Mouse (Mus musculus): ENCODE results near the gene Bsnd.
A peak's percentile ranks its signal among the peaks of the same experiment; 100 is the strongest.

The Bsnd gene

DNA sequence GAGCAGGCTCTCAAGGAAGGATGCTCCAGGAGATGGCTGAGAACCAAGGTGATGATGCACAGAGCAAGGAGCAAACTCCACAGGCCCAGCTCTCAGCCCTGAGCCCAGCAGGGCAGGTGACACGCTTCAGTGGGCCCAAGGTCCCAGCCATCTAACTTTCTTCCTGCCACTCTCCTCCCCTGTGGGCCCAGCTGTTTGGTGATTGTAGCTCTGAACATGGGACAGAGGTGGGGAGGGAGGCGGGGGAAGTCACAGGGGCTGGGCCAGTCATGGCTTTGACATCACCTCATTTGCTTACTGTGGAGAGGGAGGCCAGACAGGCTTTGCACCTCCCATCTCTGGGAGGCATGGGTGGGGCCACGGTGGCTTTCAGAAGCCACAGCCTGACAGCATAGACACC, at the start of gene Bsnd:
Gene Bsnd, minus strand, starts transcription at position 168 of the 400 bp plus-strand sequence.
- no peak for DNase-seq (ENCODE audit: low spot score in 2 of 2)

DNA sequence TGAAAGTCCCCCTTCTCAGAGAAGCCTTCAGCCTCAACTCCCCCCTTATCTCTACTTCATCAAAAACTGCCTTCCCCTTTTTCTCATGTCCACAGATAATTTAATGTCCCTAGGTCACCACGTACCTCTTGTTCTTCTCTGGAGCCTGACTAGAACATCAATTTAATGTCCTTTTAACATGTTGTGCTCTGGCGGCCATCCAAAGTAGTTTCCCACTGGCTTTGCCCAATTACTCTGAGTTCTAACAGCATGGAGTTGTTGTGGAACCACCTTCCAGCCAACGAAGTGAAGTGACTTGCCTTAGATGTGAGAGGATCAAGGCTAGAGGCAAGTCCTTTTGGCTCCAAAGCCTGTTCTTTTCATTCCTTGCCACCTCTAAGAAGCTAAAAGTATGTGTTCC, 49.4 kb upstream of the Bsnd start:
- no peak for DNase-seq (ENCODE audit: low spot score in 2 of 2)

GRCm38 (mm10) chr4:106539756-106540155, 47.7 kb upstream of the Bsnd start:
- DNase-seq (ENCODE audit: low spot score in 2 of 2), result no peak

- no peak for DNase-seq (ENCODE audit: low spot score in 2 of 2)
Observed at GRCm38 (mm10) chr4:106534256-106534655, 42.2 kb upstream of the Bsnd start.

GRCm38 (mm10) chr4:106533421-106534080, 41.5 kb upstream of the Bsnd start:
- no peak for DNase-seq (ENCODE audit: low spot score in 2 of 2)

DNA sequence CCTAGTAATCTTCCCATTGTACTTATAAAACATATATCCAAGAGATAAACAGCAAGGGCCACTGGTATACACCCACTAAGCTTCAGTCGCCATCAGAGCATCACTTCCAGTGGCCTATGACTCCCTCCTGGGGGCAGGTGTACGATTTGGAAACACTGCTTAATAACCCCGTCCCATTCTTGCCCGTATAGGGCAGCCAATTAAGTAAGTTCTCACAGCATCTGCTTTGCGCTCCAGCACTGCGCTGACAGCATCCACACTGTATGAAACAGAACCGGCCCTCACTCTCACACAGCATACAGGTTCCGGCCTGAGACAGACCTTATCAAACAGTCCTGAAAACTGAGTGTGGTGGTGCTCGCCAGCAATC, 38.0 kb upstream of the Bsnd start:
- no peak for DNase-seq (ENCODE audit: low spot score in 2 of 2)

DNA sequence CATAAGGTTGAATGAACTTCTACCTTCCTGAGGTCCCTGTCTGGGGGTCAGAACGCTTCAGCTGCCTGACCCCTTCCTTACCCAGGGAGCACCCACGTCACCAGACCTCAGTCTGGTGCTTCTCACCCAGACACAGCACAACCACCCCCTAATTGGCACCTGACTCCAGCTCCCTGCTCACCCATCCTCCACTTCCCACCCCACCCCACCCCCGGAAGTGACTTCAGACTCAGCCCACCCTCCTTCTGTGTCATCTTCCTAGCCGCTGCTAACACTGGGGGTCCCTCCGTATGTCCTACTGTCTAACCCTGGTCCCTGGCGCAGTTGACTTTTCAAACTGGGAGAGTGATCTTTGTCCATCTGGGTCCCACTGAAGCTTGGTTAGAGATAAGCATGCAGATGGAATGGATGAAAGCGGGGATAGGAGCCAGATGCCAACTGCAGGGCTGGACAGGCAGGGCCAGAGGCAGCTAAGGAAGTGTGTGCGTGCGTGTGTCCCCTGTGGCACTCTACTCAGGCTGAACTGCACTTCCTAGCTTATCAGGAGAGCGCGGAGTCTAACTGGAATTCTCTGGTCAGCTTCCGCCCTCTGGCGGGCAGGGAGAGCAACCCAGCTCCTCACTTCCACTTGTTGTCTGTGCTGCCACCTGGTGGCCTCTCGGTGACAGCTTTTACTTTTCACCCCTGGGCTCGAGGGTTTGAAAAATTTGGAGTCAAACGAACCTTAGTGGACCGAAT, 37.5 kb upstream of the Bsnd start:
- DNase-seq (ENCODE audit: low spot score in 2 of 2), result peak; percentile 87 to 92

- DNase-seq (ENCODE audit: low spot score in 2 of 2), result peak; percentile 31 to 56
Observed at GRCm38 (mm10) chr4:106527856-106528547, 35.9 kb upstream of the Bsnd start.

- no peak for DNase-seq (ENCODE audit: low spot score in 2 of 2)
Observed at GRCm38 (mm10) chr4:106525001-106525400, 32.9 kb upstream of the Bsnd start.

DNA sequence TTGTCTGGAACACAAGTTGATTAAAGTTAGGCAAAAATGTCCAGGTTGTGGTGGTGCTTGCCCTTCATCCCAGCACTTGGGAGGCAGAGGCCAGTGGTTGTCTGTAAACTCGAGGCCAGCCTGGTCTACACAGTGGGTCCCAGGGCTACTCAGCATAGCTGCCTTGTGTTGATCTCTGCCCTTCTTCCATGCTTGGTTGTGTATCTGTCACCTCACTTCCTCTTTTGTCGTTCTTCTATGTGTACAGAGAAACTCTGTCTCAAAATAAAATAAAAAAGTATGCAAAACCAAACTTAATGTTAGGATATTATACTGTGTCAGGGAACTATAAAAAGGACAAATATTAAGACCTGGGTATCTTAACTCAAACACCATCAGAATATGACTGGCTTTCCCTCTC, 32.0 kb upstream of the Bsnd start:
- no peak for DNase-seq (ENCODE audit: low spot score in 2 of 2)

GRCm38 (mm10) chr4:106522547-106522946, 30.5 kb upstream of the Bsnd start:
- DNase-seq (ENCODE audit: low spot score in 2 of 2), result no peak

DNA sequence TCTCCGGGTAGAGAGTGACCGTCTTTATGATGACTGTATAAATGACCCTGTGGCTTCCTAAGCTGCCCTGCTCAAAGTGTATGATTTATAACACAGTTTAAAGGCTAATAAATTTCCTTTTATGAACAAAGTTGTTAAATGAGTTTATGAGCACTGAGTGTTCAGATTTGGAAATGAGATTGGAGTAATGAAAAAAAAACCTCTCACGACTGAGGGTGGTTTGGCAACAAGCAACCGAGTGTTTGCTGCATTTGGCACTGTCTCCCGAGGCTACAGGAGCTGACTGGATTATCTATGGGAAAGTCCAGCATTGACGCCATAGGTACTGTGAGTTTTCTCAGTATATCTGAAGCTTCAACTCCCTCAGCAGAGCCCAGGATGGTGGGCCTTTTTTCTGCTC, 22.5 kb upstream of the Bsnd start:
- no peak for DNase-seq (ENCODE audit: low spot score in 2 of 2)

DNA sequence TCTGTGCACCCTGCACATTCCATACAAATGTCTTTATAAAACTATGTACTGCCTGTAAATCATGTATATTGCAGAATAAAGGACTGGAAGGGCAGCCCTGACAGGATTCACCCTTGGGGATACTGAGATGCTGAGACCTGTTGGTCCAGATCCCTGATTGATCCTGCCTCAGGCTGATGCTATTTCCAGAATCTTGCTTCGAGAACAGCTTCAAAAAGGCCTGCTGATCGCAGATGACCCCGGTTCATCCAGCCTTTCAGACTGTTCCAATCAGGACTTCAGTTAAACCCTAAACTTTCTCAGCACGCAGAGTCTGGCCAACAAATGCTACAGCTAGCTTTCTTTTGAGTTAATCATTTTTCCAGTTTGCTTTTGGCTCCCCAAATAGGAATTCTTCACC, 17.8 kb upstream of the Bsnd start:
- DNase-seq (ENCODE audit: low spot score in 2 of 2), result no peak

DNA sequence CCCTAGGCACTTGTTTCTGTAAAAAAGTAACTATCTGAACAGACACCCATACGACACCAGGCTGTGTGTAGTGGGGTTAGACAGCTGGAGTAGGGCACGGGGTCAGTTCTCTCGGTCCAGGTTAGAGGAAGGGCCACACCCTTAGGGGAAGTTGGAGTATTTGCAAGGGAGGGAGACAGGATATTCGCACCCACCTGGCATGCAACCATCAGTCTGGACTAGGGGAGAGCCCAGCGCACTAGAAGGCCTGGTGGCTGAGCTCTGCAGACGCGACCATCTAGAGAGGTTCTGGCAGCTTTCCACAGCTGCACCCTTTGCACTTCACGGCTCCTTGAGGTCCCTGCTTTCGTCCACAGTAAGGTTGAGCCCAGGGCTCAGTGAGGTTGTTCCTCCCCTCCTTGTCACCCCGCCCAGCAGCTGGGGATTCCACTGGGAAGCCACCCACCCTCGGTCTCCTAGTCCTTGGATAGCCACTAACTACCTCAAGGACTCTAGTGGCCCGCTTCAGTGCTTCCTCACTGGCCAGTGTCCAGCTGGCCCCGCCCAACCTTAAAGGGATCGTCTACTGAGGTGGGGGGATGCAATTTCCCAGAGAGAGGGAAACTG, 13.5 kb upstream of the Bsnd start:
- DNase-seq (ENCODE audit: low spot score in 2 of 2), result no peak

DNA sequence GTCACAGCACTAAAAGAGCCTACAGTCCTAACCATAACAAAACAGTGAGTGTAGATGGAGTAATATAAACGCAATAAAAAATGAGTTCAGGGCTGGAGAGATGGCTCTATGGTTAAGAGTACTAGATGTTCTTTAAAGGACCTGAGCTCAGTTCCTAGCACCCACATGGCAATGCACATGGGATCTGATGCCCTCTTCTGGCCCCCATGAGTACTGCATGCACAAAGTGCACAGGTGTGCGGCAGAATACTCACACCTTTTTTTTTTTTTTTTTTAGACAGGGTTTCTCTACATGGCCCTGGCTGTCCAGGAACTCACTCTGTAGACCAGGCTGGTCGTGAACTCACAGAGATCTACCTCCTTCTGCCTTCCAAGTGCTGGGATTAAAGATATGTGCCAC, 11.5 kb upstream of the Bsnd start:
- DNase-seq (ENCODE audit: low spot score in 2 of 2), result no peak

DNA sequence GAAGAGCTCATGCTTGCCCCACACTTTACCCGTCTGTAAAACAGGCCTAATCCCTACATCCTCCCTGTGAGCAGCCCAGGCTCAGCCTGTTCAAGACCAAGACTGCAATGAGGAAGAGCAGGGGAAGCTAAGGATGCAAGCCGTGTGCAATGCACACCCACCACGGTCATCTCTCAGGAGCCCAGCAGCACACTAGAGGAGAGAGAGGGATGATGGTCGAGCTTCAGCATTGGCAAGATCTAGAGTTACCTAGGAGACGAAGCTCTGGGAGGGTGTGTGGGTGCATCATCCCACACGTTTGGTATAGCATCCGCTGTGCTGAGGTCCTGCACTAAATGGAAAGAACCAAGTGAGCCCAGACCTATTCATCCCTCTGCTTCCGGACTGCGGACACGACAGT, 8.0 kb upstream of the Bsnd start:
- peak; percentile 47 to 53 for DNase-seq (ENCODE audit: low spot score in 2 of 2)

DNA sequence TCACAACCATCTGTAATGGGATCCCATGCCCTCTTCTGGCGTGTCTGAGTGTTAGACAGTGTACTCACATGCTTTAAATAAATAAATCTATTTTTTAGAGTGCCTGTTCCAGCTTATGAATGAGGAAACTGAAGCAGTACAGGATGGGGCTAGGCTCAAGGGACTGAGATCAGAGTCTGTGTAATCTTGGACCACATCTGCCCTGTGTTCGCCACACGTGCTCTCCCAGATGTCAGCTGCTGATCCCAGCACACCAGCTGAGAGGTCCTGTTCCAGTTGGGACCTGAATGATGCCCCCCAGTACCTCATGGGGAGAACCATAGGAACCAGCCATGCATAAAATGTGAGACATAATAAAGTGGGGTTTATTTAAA, 6.4 kb upstream of the Bsnd start:
- DNase-seq (ENCODE audit: low spot score in 2 of 2), result no peak

DNA sequence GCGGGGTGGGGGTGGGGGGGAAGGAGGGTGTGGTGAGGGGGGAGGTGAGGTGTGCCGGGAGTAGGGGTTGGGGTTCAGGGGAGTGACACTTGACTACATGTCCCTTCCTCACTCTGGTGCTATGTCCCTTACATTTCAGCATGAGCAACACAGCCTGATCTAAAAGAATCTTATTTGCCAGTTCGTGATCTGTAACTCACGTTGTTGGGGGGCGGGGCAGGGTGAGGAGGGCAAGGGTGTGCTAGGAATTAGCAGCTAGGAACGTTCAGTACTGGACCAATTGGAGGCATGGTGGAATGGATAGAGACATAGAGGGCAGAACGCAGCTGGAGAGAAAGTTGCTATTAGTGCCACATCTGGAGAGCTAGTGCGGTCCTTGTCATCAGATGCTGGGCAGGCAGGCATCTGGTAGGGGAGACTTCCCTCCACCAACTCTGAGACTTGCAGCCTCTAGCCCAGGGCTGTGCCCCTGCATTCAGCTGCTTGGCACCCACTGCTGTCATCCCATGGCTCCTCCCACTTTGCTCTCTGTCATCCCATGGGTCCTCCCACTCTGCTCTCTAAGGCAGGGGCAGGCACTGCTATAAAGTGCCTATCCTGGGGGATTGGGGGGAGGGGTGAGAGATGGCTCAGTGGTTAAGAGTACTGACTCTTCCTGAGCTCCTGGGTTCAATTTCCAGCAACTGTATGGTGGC, 5.8 kb upstream of the Bsnd start:
- DNase-seq (ENCODE audit: low spot score in 2 of 2), result no peak

GRCm38 (mm10) chr4:106496833-106497232, 4.8 kb upstream of the Bsnd start:
- DNase-seq (ENCODE audit: low spot score in 2 of 2), result no peak

DNA sequence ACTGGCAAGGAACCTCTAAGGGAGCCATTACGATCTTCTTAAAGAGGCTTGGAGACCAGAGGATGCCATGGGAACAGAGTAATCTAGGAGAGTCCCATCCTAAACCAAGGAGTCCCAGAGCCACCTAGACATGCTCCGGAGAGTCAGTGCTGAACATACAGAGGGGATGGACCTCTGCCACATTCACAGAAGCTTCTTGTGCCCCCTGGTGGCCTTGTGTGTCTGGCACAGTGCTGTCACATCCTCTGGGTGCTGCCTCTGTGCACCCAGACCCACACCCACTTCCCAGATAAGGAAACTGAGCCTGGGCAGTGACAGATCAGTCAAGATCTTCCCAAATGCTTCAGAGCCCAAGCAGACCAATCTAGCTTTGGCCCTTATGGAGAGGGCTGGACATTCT, 1.6 kb upstream of the Bsnd start:
- no peak for DNase-seq (ENCODE audit: low spot score in 2 of 2)

DNA sequence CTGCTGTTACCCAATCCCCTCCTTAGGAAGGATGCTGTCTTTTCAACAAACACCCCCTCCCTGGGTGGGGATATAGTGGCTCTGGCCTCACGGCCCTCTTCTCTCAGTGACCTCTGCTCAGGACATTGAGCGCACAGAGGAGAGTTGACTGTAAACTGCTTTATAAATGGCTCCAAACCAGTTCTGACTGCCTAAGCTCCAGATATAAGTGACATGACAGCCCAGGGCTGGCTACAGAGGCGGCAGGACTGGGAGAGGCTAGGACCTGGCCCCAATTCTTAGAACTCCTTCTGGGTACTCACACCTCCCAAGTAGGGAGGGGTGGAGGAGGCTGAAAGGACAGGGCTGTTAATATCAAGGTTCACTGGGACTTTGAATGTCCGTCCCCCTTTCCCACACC, 1.5 kb downstream of the Bsnd start:
- no peak for DNase-seq (ENCODE audit: low spot score in 2 of 2)

DNA sequence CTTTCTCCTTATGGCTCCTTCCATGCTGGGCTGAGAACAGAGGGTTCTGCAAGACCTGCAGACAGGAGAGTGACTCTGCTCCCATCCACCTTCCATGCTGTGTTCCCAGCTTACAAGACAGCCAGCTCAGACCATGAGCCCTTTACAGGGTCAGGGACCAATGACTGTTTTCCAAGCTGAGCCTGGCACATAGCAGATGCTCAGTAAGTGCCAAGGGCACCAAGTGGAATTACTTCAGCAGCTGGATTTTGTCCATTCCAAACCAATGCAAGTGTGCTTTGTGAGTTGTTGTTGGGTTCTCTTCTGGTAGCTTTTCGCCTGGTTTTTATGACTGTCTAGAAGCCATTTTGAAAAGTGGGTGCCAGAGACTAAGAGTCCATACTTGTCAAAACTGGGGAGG, 8.3 kb downstream of the Bsnd start:
- DNase-seq (ENCODE audit: low spot score in 2 of 2), result no peak

All from frontal cortex, postnatal 36 days (tissue).